Comparison of ENCODE assay signal across 8 mouse cellular contexts in genomic region chr16:34535135-34535534, GRCm38 (mm10). TPM values are rescaled to one million over a fixed set of nuclear protein-coding genes. Genes with fewer than 3 reads are reported as not detected.
A peak's percentile ranks its signal among the peaks of the same experiment; 100 is the strongest.
DNase-seq lines count a peak whose midpoint lies in the region; ATAC-seq lines count a peak whose summit lies in the region.

No protein-coding gene starts in this region.

- 0 out of 2 replicates have a peak overlapping the region, but pooled peaks have one; percentile 25 for H3K9ac ChIP-seq in kidney, embryonic 16.5 days (replicated peaks; ENCODE audit: low read length)
- no peak overlapping the region for H3K9ac ChIP-seq in liver, embryonic 15.5 days

- H3K27ac ChIP-seq in kidney, embryonic 16.5 days (ENCODE audit: low read length), result no peak overlapping the region
- H3K27ac ChIP-seq in liver, embryonic 15.5 days (replicated peaks), result no peak overlapping the region

- no peaks in the 10 kb centered on the region for H3K27me3 ChIP-seq in kidney, embryonic 16.5 days (ENCODE audit: insufficient read depth, low read length)
- no peaks in the 10 kb centered on the region for H3K27me3 ChIP-seq in liver, embryonic 15.5 days

- ATAC-seq in cerebellum, adult (ENCODE audit: insufficient number of reproducible peaks, low FRiP score, low TSS enrichment), result no peak
- ATAC-seq in kidney, embryonic 16.5 days (ENCODE audit: low FRiP score, low TSS enrichment), result no peak
- ATAC-seq in liver, embryonic 15.5 days (ENCODE audit: insufficient read depth), result peak; percentile 54; the same call in 1 of the 2 replicates
- no peak for ATAC-seq in erythroid progenitor cell, adult 5-6 weeks (replicated peaks; ENCODE audit: low FRiP score, poor library complexity, severe bottlenecking)

- no peak overlapping the region for H3K4me2 ChIP-seq in kidney, embryonic 16.5 days (replicated peaks; ENCODE audit: low read depth, low read length)
- H3K4me2 ChIP-seq in liver, embryonic 15.5 days, result no peak overlapping the region

- no peaks in the 10 kb centered on the region for H3K9me3 ChIP-seq in kidney, embryonic 16.5 days (ENCODE audit: low read length)
- no peaks in the 10 kb centered on the region for H3K9me3 ChIP-seq in liver, embryonic 15.5 days (replicated peaks)

- H3K4me1 ChIP-seq in kidney, embryonic 16.5 days (ENCODE audit: insufficient read depth, low read length), result peaks cover 14% of the 10 kb centered on the region
- H3K4me1 ChIP-seq in liver, embryonic 15.5 days (replicated peaks), result 0 out of 2 replicates have a peak, but pooled peaks cover 4% of the 10 kb centered on the region

- H3K36me3 ChIP-seq in kidney, embryonic 16.5 days (ENCODE audit: insufficient read depth, low read length), result no peaks in the 10 kb centered on the region
- no peaks in the 10 kb centered on the region for H3K36me3 ChIP-seq in liver, embryonic 15.5 days (replicated peaks)

- 41% methylated on average over 7 of the region's 7 CpGs for WGBS in kidney, embryonic 16.5 days
- WGBS in liver, embryonic 15.5 days (ENCODE audit: insufficient replicate concordance), result 9% methylated on average over 7 of the region's 7 CpGs

- H3K4me3 ChIP-seq in kidney, embryonic 16.5 days (ENCODE audit: low read length), result no peak overlapping the region
- no peak overlapping the region for H3K4me3 ChIP-seq in liver, embryonic 15.5 days (replicated peaks)

- DNase-seq in cerebellum, adult 11-12 months, result peak; percentile 9
- no peak for DNase-seq in kidney, postnatal 4 days
- DNase-seq in c-Kit-positive CD71-negative TER-119-negative erythroid progenitor cells, embryonic 14.5 days (ENCODE audit: low read depth), result peak; percentile 18
- no peak for DNase-seq in spleen, postnatal 10 days (ENCODE audit: low spot score in 2 of 2)

RNA-seq across cellular contexts. Expression of gene Kalrn, which starts 38.2 kb away (rescaled TPM):
- polyA plus RNA-seq in kidney, embryonic 16.5 days (2015; fragmentation: Nextera tagmentation; extraction: Ambion mirVana), result 15.2 and 16.5 TPM in 2 replicates
- polyA plus RNA-seq in liver, embryonic 15.5 days (2015; fragmentation: Nextera tagmentation; extraction: Ambion mirVana), result 10.0 and 10.9 TPM in 2 replicates
- 1.1 TPM in 1 of 2 replicates, not detected in the other for total RNA-seq in erythroid progenitor cell, adult 5-6 weeks (2015; ENCODE audit: low replicate concordance)
- total RNA-seq in erythroid progenitor cell, adult 5-6 weeks (2017; ENCODE audit: low replicate concordance), result 1.1 and 1.7 TPM in 2 replicates

Comparison
In these comparisons a context has a peak if more than half of its experiments do, and no peak if none do; other contexts are left out.
1. DNase-seq: peak in cerebellum, adult 11-12 months (single experiment) and c-Kit-positive CD71-negative TER-119-negative erythroid progenitor cells, embryonic 14.5 days (single experiment); none in kidney, postnatal 4 days (0 of 2) and spleen, postnatal 10 days (0 of 2).